Mouse (Mus musculus): ENCODE measurements around the gene Gm8879. TPM values are rescaled to one million over a fixed set of nuclear protein-coding genes. Genes with fewer than 3 reads are reported as not detected.

Gm8879 gene
- total RNA-seq (2023), result not detected in 2 replicates

GRCm38 (mm10) chr5:11127334-11127733 lies at the start of gene Gm8879:
TSS of gene Gm8879 (plus strand) at chr5:11127634.

Other genes with a start within 250 kb of the Gm8879 start
- gene Gm8871, start 179.8 kb upstream of the Gm8879 start, total RNA-seq (2023), result not detected in 2 replicates
- not detected in 2 replicates for gene Gm8857, start 179.8 kb upstream of the Gm8879 start, total RNA-seq (2023)
- gene Gm5861, start 55.4 kb downstream of the Gm8879 start, total RNA-seq (2023), result not detected in 2 replicates
- not detected in 2 replicates for gene Gm8890, start 128.4 kb downstream of the Gm8879 start, total RNA-seq (2023)
- not detected in 2 replicates for gene Speer1, start 213.9 kb downstream of the Gm8879 start, total RNA-seq (2023)